Mouse (Mus musculus): Measurements from ENCODE around the gene Batf3. TPM values are rescaled to one million over a fixed set of nuclear protein-coding genes. Genes with fewer than 3 reads are reported as not detected.

Batf3 gene
- polyA plus RNA-seq, 1 experiment: 18.4 TPM

DNA sequence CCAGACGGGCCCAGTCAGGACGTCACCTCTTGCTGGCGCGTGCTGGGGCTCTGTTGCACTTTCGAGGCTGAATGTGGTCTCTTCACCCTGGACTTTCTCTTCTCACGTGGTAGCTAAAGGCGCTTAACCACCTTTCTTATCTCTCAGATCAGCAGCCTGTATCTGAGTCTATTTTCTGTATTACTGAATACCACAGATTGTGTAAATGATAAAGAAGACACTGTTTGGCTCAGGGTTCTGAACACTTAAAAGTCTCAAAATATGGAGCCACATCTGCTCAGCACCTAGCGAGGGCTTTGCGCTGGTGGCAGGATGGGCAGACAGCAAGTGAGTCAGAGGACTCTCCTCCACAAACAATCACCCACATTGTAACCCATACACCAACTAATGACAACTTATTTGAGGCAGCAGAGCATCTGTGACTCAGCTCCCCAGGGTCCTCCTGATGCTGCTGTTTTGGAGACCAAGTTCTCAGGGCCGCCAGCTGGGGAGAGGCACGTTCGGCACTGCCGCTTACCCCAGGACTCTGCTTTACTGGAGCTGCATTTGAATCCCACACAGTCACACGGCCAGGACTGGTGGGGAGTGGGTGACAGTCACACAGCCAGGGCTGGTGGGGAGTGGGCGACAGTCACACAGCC lies 5.2 kb downstream of the Batf3 start:
- Histone ChIP-seq H3K27ac (ENCODE audit: control insufficient read depth, insufficient read depth, low read length) (no peak overlapping the region), H3K4me1 (replicated peaks; ENCODE audit: control insufficient read depth, insufficient read depth, low read length) (peaks cover 2% of the 10 kb centered on the region), H3K36me3 (ENCODE audit: control insufficient read depth, insufficient read depth, low read length) (no peaks in the 10 kb centered on the region), H3K27me3 (ENCODE audit: control insufficient read depth, insufficient read depth, low read length) (peaks cover 11% of the 10 kb centered on the region), H3K4me3 (ENCODE audit: control insufficient read depth, insufficient read depth, low read length) (no peak overlapping the region)
- DNase-seq: no peak
- WGBS: 34% methylated on average over 15 of the region's 15 CpGs
- no peak for TF ChIP-seq POLR2A (IDR thresholded peaks at IDR 0.05; ENCODE audit: control insufficient read depth, extremely low read depth, insufficient read depth, low read length, poor library complexity)
- no peak for TF ChIP-seq CTCF (IDR thresholded peaks at IDR 0.05; ENCODE audit: borderline replicate concordance, control insufficient read depth, extremely low read depth, insufficient read depth, low read length, poor library complexity)

DNA sequence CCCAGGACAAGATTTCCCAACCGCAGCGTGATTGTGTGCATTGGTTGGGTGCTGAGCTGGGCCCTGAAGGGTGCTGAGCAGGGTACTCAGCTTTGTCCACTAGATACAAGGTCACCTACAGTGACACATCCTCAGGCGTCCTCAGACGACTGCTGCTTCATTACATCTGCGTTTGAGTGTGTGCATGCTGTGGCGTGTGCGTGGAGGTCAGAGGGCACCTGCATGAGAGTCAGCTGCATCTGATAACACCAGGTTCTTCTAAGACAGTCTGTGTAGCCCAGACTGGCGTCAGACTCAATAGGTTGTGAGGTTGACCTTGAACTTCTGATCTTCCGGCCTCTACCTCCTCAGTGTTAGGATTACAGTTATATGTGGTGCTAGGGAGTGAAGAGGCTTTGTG lies 7.6 kb downstream of the Batf3 start:
- Histone ChIP-seq H3K36me3 (ENCODE audit: control insufficient read depth, insufficient read depth, low read length) (no peaks in the 10 kb centered on the region), H3K27ac (ENCODE audit: control insufficient read depth, insufficient read depth, low read length) (no peak overlapping the region), H3K27me3 (ENCODE audit: control insufficient read depth, insufficient read depth, low read length) (no peaks in the 10 kb centered on the region), H3K4me1 (replicated peaks; ENCODE audit: control insufficient read depth, insufficient read depth, low read length) (no peaks in the 10 kb centered on the region), H3K4me3 (ENCODE audit: control insufficient read depth, insufficient read depth, low read length) (no peak overlapping the region)
- DNase-seq: no peak
- TF ChIP-seq POLR2A (IDR thresholded peaks at IDR 0.05; ENCODE audit: control insufficient read depth, extremely low read depth, insufficient read depth, low read length, poor library complexity) (no peak), CTCF (IDR thresholded peaks at IDR 0.05; ENCODE audit: borderline replicate concordance, control insufficient read depth, extremely low read depth, insufficient read depth, low read length, poor library complexity) (no peak)
- WGBS: 95% methylated on average over 9 of the region's 9 CpGs

DNA sequence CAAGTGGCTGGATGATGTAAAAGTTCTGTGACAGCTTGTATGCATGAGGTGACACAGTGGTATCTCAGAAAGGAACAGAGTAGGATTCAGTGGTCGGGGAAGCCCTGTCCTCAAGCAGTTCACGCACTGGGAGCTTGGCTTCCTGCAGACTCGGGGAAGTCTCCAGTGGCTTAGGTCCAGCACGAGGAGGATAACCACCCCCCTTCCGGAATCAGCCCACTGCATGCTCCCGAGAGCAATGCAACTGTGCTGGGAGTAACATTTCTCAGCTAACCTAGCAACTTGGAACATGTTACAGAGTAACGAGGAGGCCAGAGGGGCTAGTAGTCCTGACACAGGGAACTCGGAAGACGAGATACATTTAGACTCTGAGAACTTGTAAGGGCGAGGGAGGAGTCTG lies 9.7 kb downstream of the Batf3 start:
- Histone ChIP-seq H3K36me3 (ENCODE audit: control insufficient read depth, insufficient read depth, low read length) (no peaks in the 10 kb centered on the region), H3K27ac (ENCODE audit: control insufficient read depth, insufficient read depth, low read length) (no peak overlapping the region), H3K27me3 (ENCODE audit: control insufficient read depth, insufficient read depth, low read length) (no peaks in the 10 kb centered on the region), H3K4me3 (ENCODE audit: control insufficient read depth, insufficient read depth, low read length) (no peak overlapping the region), H3K4me1 (replicated peaks; ENCODE audit: control insufficient read depth, insufficient read depth, low read length) (peaks cover 9% of the 10 kb centered on the region)
- no peak for DNase-seq
- 74% methylated on average over 10 of the region's 10 CpGs for WGBS
- TF ChIP-seq CTCF (IDR thresholded peaks at IDR 0.05; ENCODE audit: borderline replicate concordance, control insufficient read depth, extremely low read depth, insufficient read depth, low read length, poor library complexity): no peak
- TF ChIP-seq POLR2A (IDR thresholded peaks at IDR 0.05; ENCODE audit: control insufficient read depth, extremely low read depth, insufficient read depth, low read length, poor library complexity): no peak

- WGBS: 94% methylated on average over 9 of the region's 9 CpGs
- H3K27me3 ChIP-seq (ENCODE audit: control insufficient read depth, insufficient read depth, low read length): no peaks in the 10 kb centered on the region
- TF ChIP-seq CTCF (IDR thresholded peaks at IDR 0.05; ENCODE audit: borderline replicate concordance, control insufficient read depth, extremely low read depth, insufficient read depth, low read length, poor library complexity): no peak
- H3K4me1 ChIP-seq (replicated peaks; ENCODE audit: control insufficient read depth, insufficient read depth, low read length): peaks cover 9% of the 10 kb centered on the region
- no peak overlapping the region for H3K4me3 ChIP-seq (ENCODE audit: control insufficient read depth, insufficient read depth, low read length)
- H3K27ac ChIP-seq (ENCODE audit: control insufficient read depth, insufficient read depth, low read length): no peak overlapping the region
- no peaks in the 10 kb centered on the region for H3K36me3 ChIP-seq (ENCODE audit: control insufficient read depth, insufficient read depth, low read length)
- DNase-seq: no peak
Observed at GRCm38 (mm10) chr1:191109907-191110306, 12.3 kb downstream of the Batf3 start.

DNA sequence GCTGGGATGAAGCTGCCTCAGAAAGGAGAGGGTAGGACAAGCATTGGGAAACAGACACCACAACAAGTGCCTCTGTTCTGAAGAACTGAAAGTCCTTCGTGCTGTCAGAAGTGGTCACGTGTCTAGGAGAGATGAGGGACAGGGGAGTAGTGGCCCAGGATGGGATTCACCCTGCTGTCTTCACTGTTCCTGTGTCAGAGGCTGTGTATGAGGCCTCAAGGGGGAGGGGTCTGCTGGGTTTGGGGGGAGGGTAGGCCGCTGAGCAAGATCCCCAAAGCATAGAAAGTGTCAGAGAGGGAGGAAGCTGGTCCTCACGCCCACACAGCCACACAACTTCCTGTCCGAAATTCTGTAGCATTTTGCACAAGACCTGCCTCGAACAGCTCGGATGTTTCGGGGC lies 13.5 kb downstream of the Batf3 start:
- WGBS: 14% methylated on average over 8 of the region's 8 CpGs
- Histone ChIP-seq H3K4me1 (replicated peaks; ENCODE audit: control insufficient read depth, insufficient read depth, low read length) (peaks cover 9% of the 10 kb centered on the region), H3K27ac (ENCODE audit: control insufficient read depth, insufficient read depth, low read length) (peak overlapping the region; percentile 29; the same call in 1 of the 2 replicates), H3K36me3 (ENCODE audit: control insufficient read depth, insufficient read depth, low read length) (no peaks in the 10 kb centered on the region), H3K27me3 (ENCODE audit: control insufficient read depth, insufficient read depth, low read length) (no peaks in the 10 kb centered on the region), H3K4me3 (ENCODE audit: control insufficient read depth, insufficient read depth, low read length) (no peak overlapping the region)
- no peak for DNase-seq
- no peak for TF ChIP-seq CTCF (IDR thresholded peaks at IDR 0.05; ENCODE audit: borderline replicate concordance, control insufficient read depth, extremely low read depth, insufficient read depth, low read length, poor library complexity)
- TF ChIP-seq POLR2A (IDR thresholded peaks at IDR 0.05; ENCODE audit: control insufficient read depth, extremely low read depth, insufficient read depth, low read length, poor library complexity): no peak

GRCm38 (mm10) chr1:191114868-191115267 lies 17.2 kb downstream of the Batf3 start:
- Histone ChIP-seq H3K36me3 (ENCODE audit: control insufficient read depth, insufficient read depth, low read length) (no peaks in the 10 kb centered on the region), H3K27ac (ENCODE audit: control insufficient read depth, insufficient read depth, low read length) (no peak overlapping the region), H3K4me3 (ENCODE audit: control insufficient read depth, insufficient read depth, low read length) (no peak overlapping the region), H3K27me3 (ENCODE audit: control insufficient read depth, insufficient read depth, low read length) (no peaks in the 10 kb centered on the region), H3K4me1 (replicated peaks; ENCODE audit: control insufficient read depth, insufficient read depth, low read length) (peaks cover 9% of the 10 kb centered on the region)
- no peak for TF ChIP-seq POLR2A (IDR thresholded peaks at IDR 0.05; ENCODE audit: control insufficient read depth, extremely low read depth, insufficient read depth, low read length, poor library complexity)
- no peak for TF ChIP-seq CTCF (IDR thresholded peaks at IDR 0.05; ENCODE audit: borderline replicate concordance, control insufficient read depth, extremely low read depth, insufficient read depth, low read length, poor library complexity)
- no peak for DNase-seq
- WGBS: 40% methylated on average over 7 of the region's 7 CpGs

Data from thymus, adult 2 months (tissue).